Mouse (Mus musculus) embryonic facial prominence, embryonic 10.5 days (tissue): Measurements from ENCODE around the gene Acsm3. TPM values are rescaled to one million over a fixed set of nuclear protein-coding genes. Genes with fewer than 3 reads are reported as not detected.

Experiments
- DNase-seq: peaks from one replicate; pipeline ENCODE4 v3.0.0-alpha.2; 2017; ENCODE audit warnings: low spot score
- H3K27ac ChIP-seq: fragments of 300-500 bp; sonication (generic); replicated peaks from 2 replicates; pipeline ENCODE4 v1.5.1; 2016; ENCODE audit warnings: mild to moderate bottlenecking
- H3K27me3 ChIP-seq: fragments of 300-500 bp; sonication (generic); replicated peaks from 2 replicates; pipeline ENCODE4 v1.6.1; 2016; ENCODE audit warnings: low read depth, mild to moderate bottlenecking; ENCODE audit not compliant: poor library complexity, severe bottlenecking
- H3K36me3 ChIP-seq: fragments of 300-500 bp; sonication (generic); replicated peaks from 2 replicates; pipeline ENCODE4 v1.6.1; 2016; ENCODE audit warnings: mild to moderate bottlenecking, moderate library complexity
- H3K4me1 ChIP-seq: fragments of 300-500 bp; sonication (generic); 2 replicates; pipeline ENCODE4 v1.6.1; 2016
- H3K4me3 ChIP-seq: fragments of 300-500 bp; sonication (generic); 2 replicates; pipeline ENCODE4 v1.5.1; 2016; ENCODE audit warnings: mild to moderate bottlenecking, moderate library complexity
- H3K9me3 ChIP-seq: fragments of 300-500 bp; sonication (generic); 2 replicates; pipeline ENCODE4 v1.6.1; 2016; ENCODE audit warnings: mild to moderate bottlenecking
- WGBS: fragments of 180-500 bp; shearing (Covaris S2); methylation state at CpG from one replicate; pipeline ENCODE4 v1.1.7; 2016; 5-methylcytosine and 5-hydroxymethylcytosine counted together
- polyA plus RNA-seq: library from polyadenylated mRNA; unstranded; fragments of >200 nt; fragmentation: Nextera tagmentation; extraction: Ambion mirVana; gene quantifications from 2 replicates; pipeline ENCODE4 v1.2.1, GENCODE M21; 2016

Acsm3 gene
- polyA plus RNA-seq, 1 experiment from 2014 or later, result not detected

DNA sequence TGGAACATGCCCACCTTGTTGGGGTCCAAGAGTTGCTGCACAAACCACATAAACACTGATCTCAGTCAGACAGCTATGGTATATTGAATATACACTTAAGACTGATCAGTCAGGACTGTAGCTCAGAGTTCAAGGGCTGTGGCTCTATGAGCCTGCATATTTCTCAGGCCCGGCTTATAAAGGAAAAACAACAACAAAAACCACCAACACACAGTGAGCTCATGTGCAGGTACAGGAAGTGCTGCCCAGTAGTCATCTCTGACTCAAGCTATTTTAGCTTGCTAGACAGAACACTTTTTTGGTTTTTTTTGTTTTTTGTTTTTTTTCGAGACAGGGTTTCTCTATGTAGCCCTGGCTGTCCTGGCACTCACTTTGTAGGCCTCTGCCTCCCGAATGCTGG lies 48.0 kb downstream of the Acsm3 start:
- no peaks in the 10 kb centered on the region for H3K27me3 ChIP-seq
- H3K27ac ChIP-seq, result no peak overlapping the region
- no peak for DNase-seq
- no peak overlapping the region for H3K4me3 ChIP-seq
- H3K9me3 ChIP-seq, result no peaks in the 10 kb centered on the region
- peaks cover 87% of the 10 kb centered on the region for H3K36me3 ChIP-seq
- H3K4me1 ChIP-seq, result no peaks in the 10 kb centered on the region
- 92% methylated on average over 3 of the region's 3 CpGs for WGBS

DNA sequence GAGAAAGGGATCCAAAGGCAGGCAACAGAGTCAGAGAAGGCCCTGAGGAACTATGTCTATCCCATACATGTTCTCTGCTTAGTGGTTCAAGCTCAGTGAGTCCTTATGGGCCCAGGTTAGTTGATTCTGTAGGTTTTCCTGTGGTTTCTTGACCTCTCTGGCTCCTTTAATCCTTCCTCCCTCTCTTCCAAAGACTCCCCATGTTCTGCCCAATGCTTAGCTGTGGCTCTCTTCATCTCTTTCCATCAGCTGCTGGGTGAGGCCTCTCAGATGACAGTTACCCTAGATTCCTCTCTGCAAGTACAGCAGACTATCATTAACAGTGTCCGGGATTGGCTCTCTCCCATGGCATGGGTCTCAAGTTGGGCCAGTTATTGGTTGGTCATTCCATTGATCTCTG lies 74.6 kb downstream of the Acsm3 start:
- H3K36me3 ChIP-seq, result peaks cover 64% of the 10 kb centered on the region
- H3K27me3 ChIP-seq, result no peaks in the 10 kb centered on the region
- DNase-seq, result no peak
- H3K4me3 ChIP-seq, result no peak overlapping the region
- WGBS, result 91% methylated on average over 1 of the region's 1 CpGs
- H3K27ac ChIP-seq, result no peak overlapping the region
- no peaks in the 10 kb centered on the region for H3K9me3 ChIP-seq
- no peaks in the 10 kb centered on the region for H3K4me1 ChIP-seq

DNA sequence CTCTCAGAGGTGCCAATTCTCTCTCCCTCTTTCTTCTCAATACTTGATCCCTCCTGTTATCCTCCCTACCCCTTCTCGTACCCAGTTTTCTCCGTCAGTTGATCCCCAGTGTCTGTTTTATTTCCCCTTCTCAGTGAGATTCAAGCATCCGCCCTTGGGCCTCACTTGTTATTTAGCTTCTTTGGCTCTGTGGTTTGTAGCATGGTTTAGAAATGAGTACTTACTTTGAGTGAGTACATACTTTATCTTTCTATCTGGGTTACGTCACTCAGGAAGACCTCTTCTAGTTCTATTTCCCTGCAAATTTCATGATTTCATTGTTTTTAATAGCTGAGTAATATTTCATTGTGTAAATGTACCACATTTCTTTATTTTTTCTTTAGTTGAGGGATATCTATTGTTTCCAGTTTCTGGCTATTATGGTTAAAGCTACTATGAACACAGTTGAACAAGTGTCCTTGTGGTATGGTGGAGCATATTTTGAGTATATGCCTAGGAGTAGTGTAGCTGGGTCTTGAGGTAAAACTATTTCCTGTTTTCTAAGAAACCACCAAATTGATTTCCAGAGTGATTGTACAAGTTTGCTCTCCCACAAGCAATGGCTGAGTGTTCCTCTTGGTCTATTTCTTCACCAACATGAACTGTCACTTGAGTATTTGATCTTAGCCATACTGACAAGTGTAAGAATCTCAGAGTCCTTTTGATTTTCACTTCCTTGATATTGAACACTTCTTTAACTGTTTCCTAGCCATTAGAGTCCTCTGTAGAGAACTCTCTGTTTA lies 75.5 kb downstream of the Acsm3 start:
- no peaks in the 10 kb centered on the region for H3K9me3 ChIP-seq
- peaks cover 65% of the 10 kb centered on the region for H3K36me3 ChIP-seq
- no peaks in the 10 kb centered on the region for H3K27me3 ChIP-seq
- H3K27ac ChIP-seq, result no peak overlapping the region
- WGBS, result 96% methylated on average over 4 of the region's 4 CpGs
- H3K4me1 ChIP-seq, result no peaks in the 10 kb centered on the region
- DNase-seq, result no peak
- H3K4me3 ChIP-seq, result no peak overlapping the region

Other genes with a start within 250 kb of the Acsm3 start
- gene Acsm5, start 241.5 kb upstream of the Acsm3 start, polyA plus RNA-seq, result not detected in 2 replicates
- not detected in 2 replicates for gene Pdilt, start 237.4 kb upstream of the Acsm3 start, polyA plus RNA-seq
- gene Acsm2, start 206.6 kb upstream of the Acsm3 start, polyA plus RNA-seq, result not detected in 2 replicates
- not detected in 2 replicates for gene Acsm1, start 153.9 kb upstream of the Acsm3 start, polyA plus RNA-seq
- gene Acsm4, start 70.9 kb upstream of the Acsm3 start, polyA plus RNA-seq, result 0.06 and 1.1 TPM in 2 replicates
- gene Thumpd1, start 40.1 kb upstream of the Acsm3 start, polyA plus RNA-seq, result 105 and 107 TPM in 2 replicates
- gene Rexo5, start 33.1 kb downstream of the Acsm3 start, polyA plus RNA-seq, result 25.5 and 27.1 TPM in 2 replicates
- gene Eri2, start 33.1 kb downstream of the Acsm3 start, polyA plus RNA-seq, result 27.4 and 28.1 TPM in 2 replicates
- gene Lyrm1, start 134.9 kb downstream of the Acsm3 start, polyA plus RNA-seq, result 8.0 and 8.6 TPM in 2 replicates
- gene Dcun1d3, start 135.4 kb downstream of the Acsm3 start, polyA plus RNA-seq, result 12.3 and 14.1 TPM in 2 replicates